Mouse (Mus musculus): ENCODE measurements around the gene 2510039O18Rik. TPM values are rescaled to one million over a fixed set of nuclear protein-coding genes. Genes with fewer than 3 reads are reported as not detected.

2510039O18Rik gene
- total RNA-seq, 2 experiments from 2014 or later = 47.0 to 49.5 TPM

DNA sequence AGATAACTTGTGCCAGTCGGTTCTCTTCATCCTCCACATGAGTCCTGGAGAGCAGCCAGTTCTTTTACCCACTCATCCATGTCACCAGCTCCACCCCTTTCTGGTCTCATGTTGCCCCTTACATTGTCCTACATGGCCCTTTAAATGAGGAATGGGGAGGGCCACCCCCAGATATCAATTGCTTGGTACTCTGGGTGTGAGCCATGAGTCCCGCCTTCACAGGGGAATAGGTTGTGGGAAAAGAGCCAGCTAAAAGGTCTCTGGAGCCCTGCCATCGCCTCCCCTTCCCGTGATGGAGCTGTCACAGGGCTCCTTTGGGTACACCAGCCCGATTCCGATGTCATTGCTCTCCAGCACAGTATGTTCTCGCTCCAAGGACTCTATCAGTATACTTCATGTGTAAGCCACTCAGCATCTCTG lies 38.8 kb downstream of the 2510039O18Rik start:
- intact Hi-C loops (cut with DNase I) = no loop called here
- peak in 1 of 2 experiments; percentile 69 for DNase-seq

DNA sequence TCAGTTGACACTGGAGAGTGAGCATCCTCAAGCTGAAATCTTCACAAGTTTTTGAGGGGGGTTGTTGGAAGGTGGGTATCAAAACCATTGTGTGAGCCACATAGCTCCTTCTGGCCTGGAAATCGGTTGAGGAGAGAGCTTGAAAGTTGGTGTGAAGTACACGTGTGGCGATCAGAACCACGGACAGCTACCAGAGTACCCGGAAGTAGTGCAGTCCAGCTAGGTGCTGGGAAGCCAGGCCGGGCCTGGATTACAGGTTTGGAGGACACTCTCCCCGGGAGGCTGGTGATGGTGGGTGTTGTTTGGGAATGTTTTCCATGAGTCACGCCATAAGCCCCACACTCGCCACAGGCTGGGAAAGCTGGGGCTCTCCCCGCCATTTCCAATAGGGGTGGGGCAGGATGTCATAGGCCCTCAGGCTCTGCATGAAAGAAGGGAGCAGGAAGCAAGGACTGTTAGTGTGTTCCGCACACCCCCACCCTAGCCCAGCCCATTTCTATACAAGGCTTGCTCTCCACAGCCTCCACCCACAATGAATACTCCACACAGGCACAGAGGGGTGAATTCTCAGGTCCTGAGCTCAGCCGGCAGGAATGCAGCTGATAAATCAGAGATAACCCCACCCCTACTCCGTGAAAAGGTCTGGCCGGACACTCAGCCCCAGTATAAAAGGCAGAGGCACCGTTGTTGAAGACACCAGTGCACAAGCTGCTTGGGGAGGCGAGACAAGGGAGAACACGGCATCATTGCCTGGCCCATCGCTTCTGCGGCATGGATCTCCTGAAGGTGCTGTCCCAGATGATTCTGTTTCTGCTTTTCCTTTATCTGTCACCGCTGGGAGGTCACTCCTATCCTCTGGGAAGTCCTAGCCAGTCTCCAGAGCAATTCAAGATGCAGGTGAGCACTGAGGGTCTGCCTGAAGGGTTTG lies 44.8 kb downstream of the 2510039O18Rik start, which contains the start of gene Nppb:
TSS of gene Nppb (plus strand) at position 584 of the 928 bp plus-strand sequence.
- peak; percentile 79 to 82 for DNase-seq
- intact Hi-C loops (cut with DNase I) = loop anchor here (1.0 kb wide), 1 partner anchor 22 kb away; no protein-coding TSS in a partner anchor

DNA sequence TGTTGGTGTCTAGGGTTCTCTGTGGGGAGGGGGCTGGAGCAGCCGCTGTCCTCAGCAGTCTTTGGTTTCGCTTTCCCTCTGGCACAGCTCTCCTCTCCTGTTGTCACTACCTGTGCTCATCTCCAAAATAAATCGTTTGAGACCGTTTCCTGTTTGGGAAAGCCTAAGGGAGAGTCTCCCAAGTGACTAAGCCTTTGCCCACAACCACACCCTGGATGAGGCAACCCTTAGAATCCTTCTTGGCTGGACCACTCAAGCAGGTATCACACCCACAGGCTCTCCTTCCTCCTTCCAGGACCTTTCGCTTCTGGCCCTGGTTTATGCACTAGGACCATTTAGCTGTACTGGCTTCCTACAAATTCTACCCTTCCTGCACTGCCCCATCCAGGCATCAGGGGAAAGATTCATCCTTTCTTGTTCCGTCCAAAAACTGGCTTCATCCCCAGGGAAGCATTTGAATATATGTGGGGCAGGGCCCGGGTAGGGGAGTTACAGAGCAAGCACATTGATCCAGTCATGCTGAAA lies 52.9 kb downstream of the 2510039O18Rik start:
- intact Hi-C loops (cut with DNase I) = no loop called here
- DNase-seq = no peak

DNA sequence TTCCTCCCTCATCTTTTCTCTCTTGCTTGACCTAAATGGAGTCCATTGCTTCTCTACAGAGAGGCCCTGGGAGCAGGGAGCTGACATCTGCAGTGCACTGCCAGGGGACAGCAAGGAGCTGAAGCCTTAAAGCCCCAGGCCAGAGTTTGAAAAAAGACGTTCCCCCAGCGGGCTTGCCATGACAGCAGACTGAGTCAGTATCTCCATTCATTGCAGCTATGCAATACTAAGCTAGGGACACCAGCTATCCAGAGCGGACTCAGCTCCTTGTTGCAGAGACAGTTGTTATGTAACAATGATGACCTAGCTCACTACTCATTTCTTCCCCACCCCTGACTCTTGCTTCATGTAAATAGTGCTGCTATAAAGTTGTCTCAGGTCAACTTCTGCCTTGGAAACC lies 54.6 kb downstream of the 2510039O18Rik start:
- intact Hi-C loops (cut with DNase I) = no loop called here
- DNase-seq = no peak

Other genes starting within 250 kb of the 2510039O18Rik start
- not detected for gene Zfp534, start 238.3 kb upstream of the 2510039O18Rik start, total RNA-seq (2021)
- gene Zfp984, start 131.1 kb upstream of the 2510039O18Rik start, total RNA-seq (2021) = 1 to 10 TPM; 3.4 to 5.2 TPM
- 10 to 100 TPM; 11.2 to 12.4 TPM for gene Zfp933, start 92.5 kb upstream of the 2510039O18Rik start, total RNA-seq (2021)
- 10 to 100 TPM in 1 of 2 experiments, 1 to 10 TPM in 1; 8.8 to 12.4 TPM for gene Miip, start 72.1 kb upstream of the 2510039O18Rik start, total RNA-seq (2021)
- 10 to 100 TPM; 11.2 to 14.3 TPM for gene Fv1, start 71.9 kb upstream of the 2510039O18Rik start, total RNA-seq (2021)
- 100 to 1,000 TPM; 583 to 610 TPM for gene Mfn2, start 36.2 kb upstream of the 2510039O18Rik start, total RNA-seq (2021)
- 100 to 1,000 TPM in 1 of 2 experiments, 10 to 100 TPM in 1; 97.7 to 104 TPM for gene Plod1, start 4.1 kb upstream of the 2510039O18Rik start, total RNA-seq (2021)
- gene Nppb, start 44.9 kb downstream of the 2510039O18Rik start, total RNA-seq (2021) = 100 to 1,000 TPM; 204 to 360 TPM
- gene Nppa, start 59.8 kb downstream of the 2510039O18Rik start, total RNA-seq (2021) = 1,000 to 10,000 TPM in 1 of 2 experiments, 100 to 1,000 TPM in 1; 613 to 1,804 TPM
- 10 to 100 TPM; 11.0 to 14.6 TPM for gene Clcn6, start 97.9 kb downstream of the 2510039O18Rik start, total RNA-seq (2021)
- 10 to 100 TPM; 15.2 to 16.5 TPM for gene Mthfr, start 98.2 kb downstream of the 2510039O18Rik start, total RNA-seq (2021)
- gene Agtrap, start 147.1 kb downstream of the 2510039O18Rik start, total RNA-seq (2021) = 10 to 100 TPM; 33.6 to 37.0 TPM
- 10 to 100 TPM; 12.5 to 15.1 TPM for gene Mad2l2, start 189.5 kb downstream of the 2510039O18Rik start, total RNA-seq (2021)
- not detected for gene Draxin, start 189.8 kb downstream of the 2510039O18Rik start, total RNA-seq (2021)
- gene Fbxo6, start 211.2 kb downstream of the 2510039O18Rik start, total RNA-seq (2021) = 10 to 100 TPM; 26.4 to 26.9 TPM
- gene Fbxo44, start 219.6 kb downstream of the 2510039O18Rik start, total RNA-seq (2021) = 10 to 100 TPM; 11.2 to 11.8 TPM
- not detected for gene Fbxo2, start 219.7 kb downstream of the 2510039O18Rik start, total RNA-seq (2021)